Mouse (Mus musculus): ENCODE results near the gene Nadk2. TPM values are rescaled to one million over a fixed set of nuclear protein-coding genes. Genes with fewer than 3 reads are reported as not detected.
A peak's percentile ranks its signal among the peaks of the same experiment; 100 is the strongest.

Gene Nadk2
- polyA plus RNA-seq, 1 experiment = 31.8 TPM

DNA sequence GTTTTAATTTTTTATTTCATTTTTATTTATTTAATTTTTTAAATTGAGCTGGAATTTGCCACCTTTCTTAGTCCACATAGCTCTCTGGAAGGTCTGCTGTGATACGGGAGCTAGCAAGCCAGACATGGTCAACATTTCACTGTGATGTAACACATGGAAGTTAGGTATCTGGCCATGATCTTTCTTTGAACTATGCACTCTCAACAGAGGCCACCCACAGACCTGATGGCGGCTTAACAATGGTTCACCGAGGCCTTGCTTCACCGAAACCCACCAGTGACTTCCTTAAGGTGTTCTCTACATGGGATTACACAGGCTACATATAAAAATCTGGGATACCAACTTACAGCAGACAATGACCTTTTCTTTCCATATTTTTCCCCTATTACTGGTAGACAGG, 43.1 kb downstream of the Nadk2 start:
- no peak for DNase-seq (ENCODE audit: low read depth)
- no peak for TF ChIP-seq CTCF (IDR thresholded peaks at IDR 0.05; ENCODE audit: borderline replicate concordance, extremely low read depth, insufficient read depth, insufficient read length)
- no peak for TF ChIP-seq POLR2A (IDR thresholded peaks at IDR 0.05; ENCODE audit: borderline replicate concordance, extremely low read depth, insufficient read depth, insufficient read length, poor library complexity, severe bottlenecking)

GRCm38 (mm10) chr15:9114599-9114998, 43.5 kb downstream of the Nadk2 start:
- TF ChIP-seq CTCF (IDR thresholded peaks at IDR 0.05; ENCODE audit: borderline replicate concordance, extremely low read depth, insufficient read depth, insufficient read length) (no peak), POLR2A (IDR thresholded peaks at IDR 0.05; ENCODE audit: borderline replicate concordance, extremely low read depth, insufficient read depth, insufficient read length, poor library complexity, severe bottlenecking) (no peak)
- no peak for DNase-seq (ENCODE audit: low read depth)

GRCm38 (mm10) chr15:9118852-9119251, 47.8 kb downstream of the Nadk2 start:
- no peak for DNase-seq (ENCODE audit: low read depth)
- TF ChIP-seq CTCF (IDR thresholded peaks at IDR 0.05; ENCODE audit: borderline replicate concordance, extremely low read depth, insufficient read depth, insufficient read length) (no peak), POLR2A (IDR thresholded peaks at IDR 0.05; ENCODE audit: borderline replicate concordance, extremely low read depth, insufficient read depth, insufficient read length, poor library complexity, severe bottlenecking) (no peak)

DNA sequence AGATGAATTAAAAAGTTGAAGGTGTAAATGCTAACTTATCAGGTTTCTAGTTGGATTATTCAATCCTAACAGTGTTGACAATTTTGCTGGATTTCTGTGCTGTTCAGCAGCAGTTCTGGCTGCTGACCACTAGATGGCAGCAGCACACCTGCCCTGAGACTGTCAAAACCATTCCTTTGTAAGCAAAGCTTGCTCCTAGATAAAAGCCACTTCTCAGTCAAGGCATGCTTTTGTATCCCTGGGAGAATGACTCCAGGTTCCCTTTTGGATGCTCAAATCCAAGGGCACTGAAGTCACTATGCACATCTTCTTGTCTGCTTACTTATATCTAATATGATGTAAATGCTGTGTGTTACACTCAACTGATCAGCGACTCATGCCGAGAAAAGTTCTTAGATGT, 49.0 kb downstream of the Nadk2 start:
- TF ChIP-seq POLR2A (IDR thresholded peaks at IDR 0.05; ENCODE audit: borderline replicate concordance, extremely low read depth, insufficient read depth, insufficient read length, poor library complexity, severe bottlenecking) (no peak), CTCF (IDR thresholded peaks at IDR 0.05; ENCODE audit: borderline replicate concordance, extremely low read depth, insufficient read depth, insufficient read length) (peak; percentile 91)
- DNase-seq (ENCODE audit: low read depth) = peak; percentile 83

- no peak for DNase-seq (ENCODE audit: low read depth)
- TF ChIP-seq CTCF (IDR thresholded peaks at IDR 0.05; ENCODE audit: borderline replicate concordance, extremely low read depth, insufficient read depth, insufficient read length) = no peak
These were observed 51.9 kb downstream of the Nadk2 start for GRCm38 (mm10) chr15:9122989-9123388.

DNA sequence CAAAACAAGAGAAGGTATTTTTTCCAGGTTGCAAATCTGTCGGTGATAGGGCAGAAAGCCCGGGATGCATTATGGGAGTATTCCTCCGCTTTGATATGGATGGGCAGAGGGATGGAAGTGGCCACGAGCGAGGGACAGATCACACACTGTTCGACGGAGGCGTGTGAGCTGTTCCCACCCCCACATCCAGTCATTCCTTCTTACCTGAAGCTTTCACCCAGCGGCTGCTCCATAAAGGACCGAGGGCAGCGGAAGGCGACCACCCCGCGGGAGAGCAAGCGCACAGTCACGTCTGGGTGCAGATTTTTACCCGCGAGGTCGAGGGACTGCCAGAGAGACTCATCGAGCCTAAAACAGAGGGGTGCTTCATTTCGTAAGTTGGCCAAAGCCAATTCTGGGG, 53.8 kb downstream of the Nadk2 start:
- DNase-seq (ENCODE audit: low read depth) = no peak
- no peak for TF ChIP-seq CTCF (IDR thresholded peaks at IDR 0.05; ENCODE audit: borderline replicate concordance, extremely low read depth, insufficient read depth, insufficient read length)
- TF ChIP-seq POLR2A (IDR thresholded peaks at IDR 0.05; ENCODE audit: borderline replicate concordance, extremely low read depth, insufficient read depth, insufficient read length, poor library complexity, severe bottlenecking) = no peak

DNA sequence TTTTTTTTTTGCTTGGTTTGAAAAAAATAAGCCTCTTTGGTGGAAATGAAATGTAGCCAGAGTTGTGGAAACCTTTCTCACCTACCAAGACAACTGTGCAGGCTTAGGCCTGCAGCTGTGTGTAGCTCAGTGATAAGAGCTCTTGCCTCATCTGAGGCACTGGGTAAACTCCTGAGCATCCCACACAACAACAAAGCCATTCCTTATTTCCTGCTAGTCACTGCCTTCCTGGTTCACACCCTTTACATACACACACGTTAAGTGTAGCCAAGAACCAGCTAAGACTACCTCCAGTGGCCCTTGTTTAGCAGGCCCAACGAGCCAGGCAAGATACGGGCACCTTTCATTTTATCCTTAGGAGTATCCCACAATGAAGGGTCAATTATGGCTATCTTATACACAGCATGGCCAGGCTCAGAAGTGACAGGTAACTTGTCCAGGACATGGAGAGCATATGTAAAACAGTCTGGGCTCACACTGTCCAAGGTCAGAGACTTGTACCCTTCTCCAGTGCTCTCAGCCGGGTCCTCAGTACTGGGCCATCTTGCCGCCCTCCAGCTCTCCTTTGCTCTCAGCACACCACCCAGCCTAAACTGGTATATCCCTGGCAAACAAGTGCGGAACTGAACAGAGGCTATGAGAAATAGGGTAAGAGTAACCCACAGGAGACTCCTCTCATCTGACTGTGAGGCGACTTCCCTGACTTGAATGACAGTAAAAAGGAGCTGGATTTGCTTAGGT, 56.2 kb downstream of the Nadk2 start:
- TF ChIP-seq POLR2A (IDR thresholded peaks at IDR 0.05; ENCODE audit: borderline replicate concordance, extremely low read depth, insufficient read depth, insufficient read length, poor library complexity, severe bottlenecking) = no peak
- DNase-seq (ENCODE audit: low read depth) = no peak

DNA sequence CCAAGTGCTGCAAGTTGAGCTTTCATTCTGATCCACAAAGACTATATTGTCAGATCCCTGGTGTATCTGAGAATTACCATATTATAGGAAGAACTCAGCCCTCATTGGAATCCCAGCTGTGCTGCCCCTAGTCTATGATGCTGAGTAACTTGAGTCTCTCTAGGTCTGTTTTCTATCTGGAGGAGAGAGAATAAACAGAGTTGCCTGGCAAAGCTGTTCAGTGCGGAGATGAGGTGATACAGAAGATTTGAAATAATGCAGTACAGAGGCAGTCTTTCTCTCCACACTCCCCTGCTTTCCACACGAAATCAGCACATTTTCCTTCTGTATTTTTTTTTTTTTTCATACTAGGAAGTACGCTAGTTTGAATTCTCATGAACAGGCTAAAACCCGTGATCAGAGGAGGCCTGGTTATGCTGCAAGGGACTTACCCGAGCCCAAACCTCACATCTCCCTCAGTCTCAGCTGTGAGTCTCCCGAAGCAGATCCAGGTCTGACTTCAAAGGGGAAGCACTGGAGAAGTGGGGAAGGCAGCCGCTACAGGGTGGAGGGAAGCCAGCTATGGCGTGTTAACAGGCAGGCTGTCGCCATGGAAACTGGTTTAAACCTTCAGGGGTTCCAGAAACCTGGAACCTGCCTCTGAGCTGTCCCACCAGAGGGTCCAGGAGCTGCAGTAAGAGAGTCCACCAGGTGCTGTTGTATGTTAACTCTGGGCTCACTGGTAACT, 59.9 kb downstream of the Nadk2 start:
- TF ChIP-seq POLR2A (IDR thresholded peaks at IDR 0.05; ENCODE audit: borderline replicate concordance, extremely low read depth, insufficient read depth, insufficient read length, poor library complexity, severe bottlenecking) (no peak), CTCF (IDR thresholded peaks at IDR 0.05; ENCODE audit: borderline replicate concordance, extremely low read depth, insufficient read depth, insufficient read length) (no peak)

DNA sequence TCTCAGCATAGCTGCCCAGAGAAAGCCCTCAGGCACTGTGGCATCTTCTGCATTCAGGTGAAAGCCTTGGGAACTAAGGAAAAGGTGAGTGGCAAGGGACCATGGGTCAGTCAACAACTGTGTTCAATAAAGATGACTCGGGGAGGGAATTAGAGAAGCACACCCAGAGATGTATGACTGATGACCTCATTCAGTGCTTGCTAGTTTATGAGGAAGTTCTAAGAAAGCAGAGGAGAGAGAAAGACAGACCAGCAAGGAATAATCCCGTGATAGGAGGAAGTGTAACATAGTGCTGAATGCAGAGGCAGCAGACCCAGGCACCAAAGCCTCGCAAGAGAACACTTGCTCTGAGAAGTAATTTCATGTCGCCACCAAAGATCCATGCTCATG, 60.4 kb downstream of the Nadk2 start:
- DNase-seq (ENCODE audit: low read depth) = no peak
- no peak for TF ChIP-seq POLR2A (IDR thresholded peaks at IDR 0.05; ENCODE audit: borderline replicate concordance, extremely low read depth, insufficient read depth, insufficient read length, poor library complexity, severe bottlenecking)
- TF ChIP-seq CTCF (IDR thresholded peaks at IDR 0.05; ENCODE audit: borderline replicate concordance, extremely low read depth, insufficient read depth, insufficient read length) = no peak

More for the DNA sequence above, 59.9 kb downstream of the Nadk2 start:
- DNase-seq (ENCODE audit: low read depth) = peak; percentile 62

DNA sequence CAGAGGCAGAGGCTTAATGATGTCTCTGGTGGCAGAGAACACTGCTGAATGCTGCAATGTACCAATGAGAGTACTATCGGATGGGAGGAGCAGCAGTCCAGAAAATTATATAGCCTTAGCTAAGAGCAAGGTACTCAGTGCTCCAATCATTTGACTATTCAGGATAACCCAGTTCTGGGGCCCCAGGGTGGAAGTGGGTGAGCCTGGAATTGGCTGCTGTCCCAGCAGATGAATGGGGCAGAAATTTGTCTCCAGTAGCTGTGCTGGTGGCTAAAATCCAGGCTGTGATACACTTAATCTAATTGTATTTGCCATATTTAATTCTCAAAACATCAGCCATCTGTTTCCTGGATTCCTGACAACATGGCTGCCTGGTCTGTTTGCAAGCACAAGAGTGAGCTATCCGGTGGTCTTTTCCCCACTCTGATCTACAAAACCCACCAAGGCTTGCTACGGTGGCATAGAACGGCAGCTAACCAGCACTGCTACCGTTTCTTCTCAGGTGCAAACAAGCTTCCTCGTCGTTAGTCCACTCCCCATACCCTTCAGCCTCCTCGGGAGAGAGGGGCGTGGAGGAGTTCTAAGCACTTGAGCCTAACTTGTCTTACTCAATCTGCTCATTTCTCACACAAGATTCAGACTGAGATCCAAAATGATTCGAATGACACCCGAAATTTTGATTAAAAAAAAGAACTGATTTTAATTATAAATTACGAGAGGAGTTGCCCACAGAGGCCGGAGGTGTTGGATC, 61.8 kb downstream of the Nadk2 start:
- peak; percentile 70 for DNase-seq (ENCODE audit: low read depth)

GRCm38 (mm10) chr15:9134891-9135507, 63.9 kb downstream of the Nadk2 start:
- no peak for TF ChIP-seq CTCF (IDR thresholded peaks at IDR 0.05; ENCODE audit: borderline replicate concordance, extremely low read depth, insufficient read depth, insufficient read length)
- no peak for DNase-seq (ENCODE audit: low read depth)

More for the DNA sequence above, 61.8 kb downstream of the Nadk2 start:
- TF ChIP-seq CTCF (IDR thresholded peaks at IDR 0.05; ENCODE audit: borderline replicate concordance, extremely low read depth, insufficient read depth, insufficient read length) (no peak), POLR2A (IDR thresholded peaks at IDR 0.05; ENCODE audit: borderline replicate concordance, extremely low read depth, insufficient read depth, insufficient read length, poor library complexity, severe bottlenecking) (no peak)
